Mouse (Mus musculus) kidney, embryonic 16.5 days (tissue): ENCODE measurements at regions not wholly inside any gene's neighbourhood (a gene's known extent, or its start where the extent isn't known, plus 50 kb on each side); places are given as distances from the start of the nearest gene placed in this dataset.

ENCODE experiments used
- ATAC-seq: fragments of 200-750 bp; cut with Nextera tagmentation; 2 replicates; pipeline ENCODE4 v1.8.0; 2017; ENCODE audit warnings: moderate TSS enrichment; ENCODE audit not compliant: low FRiP score, low TSS enrichment
- H3K27ac ChIP-seq: fragments of 300-500 bp; sonication (generic); 2 replicates; pipeline ENCODE4 v1.5.1; 2014; ENCODE audit warnings: low read length
- H3K27me3 ChIP-seq: fragments of 300-500 bp; sonication (generic); 2 replicates; pipeline ENCODE4 v1.6.1; 2014; ENCODE audit warnings: low read length, control low read depth, mixed read lengths; ENCODE audit not compliant: insufficient read depth
- H3K36me3 ChIP-seq: fragments of 300-500 bp; sonication (generic); 2 replicates; pipeline ENCODE4 v1.6.1; 2014; ENCODE audit warnings: low read length, control low read depth, mixed read lengths; ENCODE audit not compliant: insufficient read depth
- H3K4me1 ChIP-seq: fragments of 300-500 bp; sonication (generic); 2 replicates; pipeline ENCODE4 v1.6.1; 2014; ENCODE audit warnings: low read length, control low read depth, mixed read lengths; ENCODE audit not compliant: insufficient read depth
- H3K4me2 ChIP-seq: fragments of 300-500 bp; sonication (generic); replicated peaks from 2 replicates; pipeline ENCODE4 v1.6.1; 2014; ENCODE audit warnings: low read depth, low read length
- H3K4me3 ChIP-seq: fragments of 300-500 bp; sonication (generic); 2 replicates; pipeline ENCODE4 v1.5.1; 2014; ENCODE audit warnings: mild to moderate bottlenecking, low read length
- H3K9ac ChIP-seq: fragments of 300-500 bp; sonication (generic); replicated peaks from 2 replicates; pipeline ENCODE4 v1.6.1; 2014; ENCODE audit warnings: low read length
- H3K9me3 ChIP-seq: fragments of 300-500 bp; sonication (generic); 2 replicates; pipeline ENCODE4 v1.6.1; 2016; ENCODE audit warnings: low read length, control low read depth
- WGBS: fragments of 180-500 bp; shearing (Covaris S2); extraction: QIAGEN DNeasy Blood & Tissue Kit; methylation state at CpG from one replicate; pipeline ENCODE4 v1.1.7; 2014; 5-methylcytosine and 5-hydroxymethylcytosine counted together

DNA sequence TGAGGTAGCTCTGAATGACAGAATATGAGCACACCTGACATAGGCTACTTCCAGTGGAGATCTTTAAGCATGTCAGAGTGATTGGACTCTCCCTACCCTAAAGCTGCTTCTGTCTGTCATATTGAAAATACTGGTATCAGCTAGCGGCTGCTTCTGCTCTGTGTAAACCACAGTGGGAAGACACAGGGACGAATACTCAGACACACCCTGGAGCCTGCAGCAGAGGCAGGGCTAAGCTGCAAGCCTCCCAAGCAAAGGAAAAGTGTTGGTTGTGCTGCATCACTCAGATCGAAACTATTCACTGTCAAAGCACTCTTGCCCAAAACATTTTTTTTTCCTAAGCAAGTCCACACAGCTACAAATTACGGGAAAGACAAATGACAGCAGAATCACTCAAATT, 270.4 kb downstream of the Cd47 start:
- no peaks in the 10 kb centered on the region for H3K9me3 ChIP-seq
- no peak overlapping the region for H3K4me2 ChIP-seq
- no peaks in the 10 kb centered on the region for H3K27me3 ChIP-seq
- H3K36me3 ChIP-seq = no peaks in the 10 kb centered on the region
- WGBS = 67% methylated on average over 4 of the region's 4 CpGs
- no peak overlapping the region for H3K4me3 ChIP-seq
- no peak overlapping the region for H3K27ac ChIP-seq
- H3K4me1 ChIP-seq = 0 out of 2 replicates have a peak, but pooled peaks cover 2% of the 10 kb centered on the region
- H3K9ac ChIP-seq = no peak overlapping the region
- no peak for ATAC-seq

DNA sequence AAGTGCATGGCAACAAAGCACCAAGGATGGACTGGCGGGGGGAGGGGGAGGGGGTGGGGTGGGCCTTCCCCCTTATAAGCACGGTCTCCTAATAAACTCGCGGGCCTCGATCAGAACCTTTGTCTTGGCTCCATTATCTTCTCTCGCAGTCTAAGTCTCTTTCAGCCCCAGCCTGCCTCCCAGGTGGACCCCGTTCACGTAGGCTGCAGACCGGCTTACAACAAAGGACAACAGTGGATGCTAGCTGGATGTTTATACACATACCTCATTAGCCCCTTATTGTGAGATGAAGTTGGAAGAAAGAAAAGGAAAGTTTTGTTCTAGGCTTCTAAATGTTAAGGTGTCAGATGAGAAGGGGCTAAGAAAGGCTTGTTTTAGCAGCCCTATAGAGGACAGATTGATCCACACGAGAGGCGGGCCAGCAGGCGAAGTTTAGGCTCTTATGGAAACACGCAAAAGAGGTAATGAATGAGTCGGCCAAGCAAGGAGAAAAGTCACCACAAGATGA, 272.6 kb downstream of the Cd47 start:
- Histone ChIP-seq H3K4me2 (peak overlapping the region; percentile 23; the same call in 1 of the 2 replicates), H3K36me3 (no peaks in the 10 kb centered on the region), H3K9ac (no peak overlapping the region), H3K4me1 (0 out of 2 replicates have a peak, but pooled peaks cover 2% of the 10 kb centered on the region), H3K27ac (no peak overlapping the region), H3K9me3 (no peaks in the 10 kb centered on the region), H3K4me3 (no peak overlapping the region), H3K27me3 (no peaks in the 10 kb centered on the region)
- WGBS = 56% methylated on average over 13 of the region's 14 CpGs
- ATAC-seq = no peak

DNA sequence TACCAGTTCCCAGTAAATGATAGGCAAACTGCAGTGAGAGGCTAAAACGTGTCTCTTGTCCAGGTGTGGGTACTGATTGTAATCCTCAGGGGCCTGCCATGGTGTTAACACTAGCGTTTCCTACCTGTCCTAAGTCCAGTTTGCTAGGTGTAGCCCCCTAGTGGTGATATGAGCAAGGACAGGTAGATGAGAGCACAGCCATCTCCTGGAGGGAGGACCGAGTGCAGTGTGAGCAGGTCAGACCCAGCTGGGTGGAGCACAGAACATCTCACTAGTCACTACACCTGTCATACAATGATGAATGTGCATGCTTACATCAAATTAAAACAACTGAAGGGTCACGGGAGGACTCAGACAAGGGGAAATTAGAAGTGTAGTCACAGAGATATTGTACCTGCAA, 273.6 kb downstream of the Cd47 start:
- 81% methylated on average over 4 of the region's 4 CpGs for WGBS
- Histone ChIP-seq H3K9me3 (no peaks in the 10 kb centered on the region), H3K4me2 (no peak overlapping the region), H3K27me3 (no peaks in the 10 kb centered on the region), H3K36me3 (no peaks in the 10 kb centered on the region), H3K27ac (no peak overlapping the region), H3K4me1 (0 out of 2 replicates have a peak, but pooled peaks cover 2% of the 10 kb centered on the region), H3K9ac (no peak overlapping the region), H3K4me3 (no peak overlapping the region)
- ATAC-seq = no peak

GRCm38 (mm10) chr16:50075641-50076040, 275.3 kb downstream of the Cd47 start:
- Histone ChIP-seq H3K27ac (no peak overlapping the region), H3K27me3 (no peaks in the 10 kb centered on the region), H3K9me3 (no peaks in the 10 kb centered on the region), H3K4me1 (0 out of 2 replicates have a peak, but pooled peaks cover 2% of the 10 kb centered on the region), H3K36me3 (no peaks in the 10 kb centered on the region), H3K4me2 (no peak overlapping the region), H3K9ac (no peak overlapping the region), H3K4me3 (no peak overlapping the region)
- 83% methylated on average over 4 of the region's 4 CpGs for WGBS
- ATAC-seq = no peak

GRCm38 (mm10) chr16:50081511-50081910, 281.2 kb downstream of the Cd47 start:
- no peak overlapping the region for H3K27ac ChIP-seq
- WGBS = 58% methylated on average over 1 of the region's 1 CpGs
- no peaks in the 10 kb centered on the region for H3K4me1 ChIP-seq
- H3K9ac ChIP-seq = no peak overlapping the region
- H3K4me3 ChIP-seq = no peak overlapping the region
- no peaks in the 10 kb centered on the region for H3K27me3 ChIP-seq
- no peak for ATAC-seq
- peaks cover 6% of the 10 kb centered on the region; the same call in 1 of the 2 replicates for H3K9me3 ChIP-seq
- no peak overlapping the region for H3K4me2 ChIP-seq
- H3K36me3 ChIP-seq = no peaks in the 10 kb centered on the region

GRCm38 (mm10) chr16:50092318-50092717, 292.0 kb downstream of the Cd47 start:
- Histone ChIP-seq H3K4me3 (no peak overlapping the region), H3K27me3 (no peaks in the 10 kb centered on the region), H3K27ac (no peak overlapping the region), H3K4me1 (no peaks in the 10 kb centered on the region), H3K36me3 (no peaks in the 10 kb centered on the region), H3K4me2 (no peak overlapping the region), H3K9ac (no peak overlapping the region), H3K9me3 (no peaks in the 10 kb centered on the region)
- 68% methylated on average over 1 of the region's 1 CpGs for WGBS
- no peak for ATAC-seq

GRCm38 (mm10) chr16:50092780-50093179, 292.4 kb downstream of the Cd47 start:
- H3K36me3 ChIP-seq = no peaks in the 10 kb centered on the region
- ATAC-seq = no peak; the same call in 1 of the 2 replicates
- no peak overlapping the region for H3K4me3 ChIP-seq
- no peak overlapping the region for H3K27ac ChIP-seq
- WGBS = 48% methylated on average over 3 of the region's 3 CpGs
- H3K4me1 ChIP-seq = no peaks in the 10 kb centered on the region
- H3K27me3 ChIP-seq = no peaks in the 10 kb centered on the region
- H3K9ac ChIP-seq = no peak overlapping the region
- H3K4me2 ChIP-seq = no peak overlapping the region
- no peaks in the 10 kb centered on the region for H3K9me3 ChIP-seq

GRCm38 (mm10) chr16:50095858-50096551, 295.7 kb downstream of the Cd47 start:
- Histone ChIP-seq H3K9ac (no peak overlapping the region), H3K9me3 (no peaks in the 10 kb centered on the region), H3K27ac (no peak overlapping the region), H3K27me3 (no peaks in the 10 kb centered on the region), H3K4me2 (no peak overlapping the region), H3K4me3 (no peak overlapping the region), H3K36me3 (no peaks in the 10 kb centered on the region), H3K4me1 (no peaks in the 10 kb centered on the region)
- ATAC-seq = peak; percentile 54; the same call in 1 of the 2 replicates
- 62% methylated on average over 6 of the region's 6 CpGs for WGBS

DNA sequence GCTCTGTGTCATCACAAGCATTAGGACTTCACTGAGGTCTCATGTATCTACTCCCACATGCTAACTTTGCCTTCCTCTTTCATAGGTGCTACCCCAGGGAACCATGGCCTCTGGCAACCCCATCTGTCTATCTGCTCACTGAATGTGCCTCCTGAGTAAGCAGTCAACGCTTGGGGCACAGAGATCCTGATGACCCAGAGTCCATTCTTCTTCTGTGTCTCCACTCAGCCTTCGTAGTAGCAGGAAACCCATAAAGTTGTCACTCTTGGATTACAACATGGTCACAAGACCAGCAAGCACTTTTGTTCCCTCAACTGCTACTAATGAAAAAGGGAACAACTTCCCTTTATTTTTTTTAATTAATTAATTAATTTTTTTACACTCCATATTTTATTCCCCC, 296.2 kb downstream of the Cd47 start:
- no peaks in the 10 kb centered on the region for H3K9me3 ChIP-seq
- H3K4me3 ChIP-seq = no peak overlapping the region
- no peak overlapping the region for H3K4me2 ChIP-seq
- H3K27me3 ChIP-seq = no peaks in the 10 kb centered on the region
- 48% methylated on average over 2 of the region's 2 CpGs for WGBS
- no peaks in the 10 kb centered on the region for H3K36me3 ChIP-seq
- H3K27ac ChIP-seq = no peak overlapping the region
- peak; percentile 12; the same call in 1 of the 2 replicates for ATAC-seq
- no peaks in the 10 kb centered on the region for H3K4me1 ChIP-seq
- no peak overlapping the region for H3K9ac ChIP-seq

DNA sequence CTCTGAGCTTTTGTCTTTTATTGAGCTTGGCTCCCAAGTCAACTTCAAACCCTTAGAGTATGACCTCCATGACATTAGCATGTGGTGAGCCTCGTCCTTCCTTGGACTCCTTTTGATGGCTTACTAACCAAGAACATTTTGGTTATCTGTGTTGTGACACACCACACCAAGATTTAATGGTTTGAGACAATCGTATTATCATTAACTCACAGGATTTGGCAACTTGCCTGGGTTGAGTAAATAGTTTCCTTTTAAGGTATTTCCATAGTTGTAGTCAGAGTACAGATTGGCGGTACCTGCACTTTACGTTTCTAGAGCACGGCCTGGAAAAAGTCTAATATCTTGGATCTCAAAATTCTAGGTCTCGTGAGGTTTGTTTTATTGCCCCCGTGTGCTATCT, 303.0 kb downstream of the Cd47 start:
- no peak overlapping the region for H3K4me2 ChIP-seq
- H3K4me1 ChIP-seq = no peaks in the 10 kb centered on the region
- no peaks in the 10 kb centered on the region for H3K27me3 ChIP-seq
- H3K4me3 ChIP-seq = no peak overlapping the region
- no peak overlapping the region for H3K27ac ChIP-seq
- H3K9ac ChIP-seq = no peak overlapping the region
- no peaks in the 10 kb centered on the region for H3K36me3 ChIP-seq
- no peak for ATAC-seq
- no peaks in the 10 kb centered on the region for H3K9me3 ChIP-seq
- WGBS = 66% methylated on average over 7 of the region's 7 CpGs
